Mouse (Mus musculus): ENCODE results near the gene Vrk3.

Gene Vrk3

DNA sequence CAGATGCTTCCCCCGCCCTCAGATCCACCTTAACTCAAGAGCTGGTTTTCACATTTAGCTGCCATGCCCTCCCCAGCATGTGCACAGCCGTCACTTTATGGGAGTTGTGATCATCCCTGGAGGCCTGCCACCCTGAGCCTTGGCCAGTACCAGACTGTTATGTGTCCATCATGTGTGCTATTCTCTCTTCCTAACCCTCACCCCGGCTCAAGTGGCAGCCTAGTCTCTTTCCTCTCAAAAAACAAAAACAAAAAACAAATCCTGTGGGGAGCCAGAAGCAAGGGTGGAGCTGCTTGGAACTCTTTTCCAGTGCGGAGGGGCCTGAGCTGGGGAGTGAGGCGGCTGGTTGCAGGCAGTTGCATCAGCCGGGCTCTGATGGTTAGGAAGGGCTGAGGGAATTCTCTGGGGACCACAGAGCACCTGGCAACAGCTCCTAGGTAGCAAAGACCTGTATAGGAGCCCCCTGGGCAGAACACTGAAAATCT, 70.6 kb downstream of the Vrk3 start:
- peak; percentile 89 for DNase-seq (ENCODE audit: low spot score)

- no peak for DNase-seq (ENCODE audit: low spot score)
Measured at GRCm38 (mm10) chr7:44819391-44819790, 71.2 kb downstream of the Vrk3 start.

- no peak for DNase-seq (ENCODE audit: low spot score)
Measured at GRCm38 (mm10) chr7:44819863-44820262, 71.7 kb downstream of the Vrk3 start.

- no peak for DNase-seq (ENCODE audit: low spot score)
Measured at GRCm38 (mm10) chr7:44820525-44820924, 72.3 kb downstream of the Vrk3 start.

DNA sequence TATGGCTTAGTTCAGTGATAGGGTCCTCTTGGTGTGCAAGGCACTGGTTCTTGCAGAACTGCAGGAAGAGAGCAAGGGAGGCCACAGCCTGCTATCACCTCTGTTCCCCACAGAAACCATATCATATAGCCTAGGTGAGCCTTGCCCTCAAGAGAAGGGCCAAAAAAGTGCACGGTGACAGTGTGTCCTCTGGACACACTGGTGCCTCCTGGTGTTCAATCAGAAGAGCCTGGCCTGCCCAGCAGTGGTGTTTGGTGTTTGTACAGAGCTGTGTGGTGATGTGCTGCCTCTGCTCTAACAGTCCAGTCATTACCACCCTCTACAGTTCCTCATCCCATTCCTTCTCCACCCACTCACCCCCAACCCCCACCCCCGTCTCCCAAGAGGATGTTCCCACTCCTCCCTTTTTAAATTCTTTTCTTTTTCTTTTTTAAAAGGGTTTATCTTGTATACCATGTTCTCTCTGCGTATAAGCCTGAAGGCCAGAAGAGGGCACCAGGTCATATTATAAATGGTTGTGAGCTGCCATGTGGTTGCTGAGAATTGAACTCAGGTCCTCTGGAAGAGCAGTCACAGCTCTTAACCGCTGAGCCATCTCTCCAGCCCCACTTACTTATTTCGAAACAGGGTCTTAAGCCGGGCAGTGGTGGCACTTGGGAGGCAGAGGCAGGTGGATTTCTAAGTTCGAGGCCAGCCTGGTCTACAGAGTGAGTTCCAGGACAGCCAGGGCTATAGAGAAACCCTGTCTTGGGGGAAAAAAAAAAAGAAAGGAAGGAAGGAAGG, 73.6 kb downstream of the Vrk3 start:
- no peak for DNase-seq (ENCODE audit: low spot score)

GRCm38 (mm10) chr7:44823409-44823808, 75.2 kb downstream of the Vrk3 start:
- no peak for DNase-seq (ENCODE audit: low spot score)

- DNase-seq (ENCODE audit: low spot score), result peak; percentile 80
Measured at GRCm38 (mm10) chr7:44824872-44825271, 76.7 kb downstream of the Vrk3 start.

- no peak for DNase-seq (ENCODE audit: low spot score)
Measured at GRCm38 (mm10) chr7:44826771-44827170, 78.6 kb downstream of the Vrk3 start.

All from MN1 (cell line).